ENCODE assay signal across 8 mouse cellular contexts in genomic region chr6:52159164-52159761, GRCm38 (mm10). TPM values are rescaled to one million over a fixed set of nuclear protein-coding genes. Genes with fewer than 3 reads are reported as not detected.
A peak's percentile ranks its signal among the peaks of the same experiment; 100 is the strongest.
DNase-seq lines count a peak whose midpoint lies in the region; ATAC-seq lines count a peak whose summit lies in the region.

No protein-coding gene starts in this region.

- no peak overlapping the region for H3K9ac ChIP-seq in embryonic facial prominence, embryonic 15.5 days
- H3K9ac ChIP-seq in kidney, embryonic 16.5 days (replicated peaks; ENCODE audit: low read length): peak overlapping the region; percentile 80
- no peak overlapping the region for H3K9ac ChIP-seq in midbrain, embryonic 12.5 days (replicated peaks)

- no peaks in the 10 kb centered on the region for H3K36me3 ChIP-seq in embryonic facial prominence, embryonic 15.5 days
- H3K36me3 ChIP-seq in kidney, embryonic 16.5 days (ENCODE audit: insufficient read depth, low read length): no peaks in the 10 kb centered on the region
- H3K36me3 ChIP-seq in midbrain, embryonic 12.5 days: no peaks in the 10 kb centered on the region

- no peak for ATAC-seq in embryonic facial prominence, embryonic 15.5 days (ENCODE audit: insufficient number of reproducible peaks, low FRiP score, low TSS enrichment, low read depth)
- ATAC-seq in kidney, embryonic 16.5 days (ENCODE audit: low FRiP score, low TSS enrichment): no peak; the same call in 1 of the 2 replicates
- no peak for ATAC-seq in midbrain, embryonic 12.5 days (ENCODE audit: low FRiP score, low read depth)

- DNase-seq in kidney, adult 11 months: peak; percentile 63
- no peak for DNase-seq in kidney, adult 8-10 months
- DNase-seq in thymus, postnatal 10 days (ENCODE audit: low spot score in 2 of 2): no peak
- DNase-seq in gastrocnemius, postnatal 14 days: no peak
- DNase-seq in cerebellum, adult 11 months: no peak

- H3K4me3 ChIP-seq in embryonic facial prominence, embryonic 15.5 days (replicated peaks): peak overlapping the region; percentile 57
- H3K4me3 ChIP-seq in kidney, embryonic 16.5 days (ENCODE audit: low read length): peak overlapping the region; percentile 79
- H3K4me3 ChIP-seq in midbrain, embryonic 12.5 days: peak overlapping the region; percentile 53

- WGBS in embryonic facial prominence, embryonic 15.5 days: 6% methylated on average over 12 of the region's 12 CpGs
- WGBS in kidney, embryonic 16.5 days: 9% methylated on average over 12 of the region's 12 CpGs
- WGBS in midbrain, embryonic 12.5 days: 1% methylated on average over 12 of the region's 12 CpGs

- H3K9me3 ChIP-seq in embryonic facial prominence, embryonic 15.5 days (replicated peaks): no peaks in the 10 kb centered on the region
- H3K9me3 ChIP-seq in kidney, embryonic 16.5 days (ENCODE audit: low read length): no peaks in the 10 kb centered on the region
- no peaks in the 10 kb centered on the region for H3K9me3 ChIP-seq in midbrain, embryonic 12.5 days

- H3K27ac ChIP-seq in embryonic facial prominence, embryonic 15.5 days (replicated peaks): no peak overlapping the region
- H3K27ac ChIP-seq in kidney, embryonic 16.5 days (ENCODE audit: low read length): peak overlapping the region; percentile 84
- no peak overlapping the region for H3K27ac ChIP-seq in midbrain, embryonic 12.5 days (replicated peaks)

- H3K4me1 ChIP-seq in embryonic facial prominence, embryonic 15.5 days: peaks cover 14% of the 10 kb centered on the region
- H3K4me1 ChIP-seq in kidney, embryonic 16.5 days (ENCODE audit: insufficient read depth, low read length): peaks cover 59% of the 10 kb centered on the region
- H3K4me1 ChIP-seq in midbrain, embryonic 12.5 days: peaks cover 18% of the 10 kb centered on the region

- H3K4me2 ChIP-seq in embryonic facial prominence, embryonic 15.5 days (replicated peaks): peak overlapping the region; percentile 98
- peak overlapping the region; percentile 89 for H3K4me2 ChIP-seq in kidney, embryonic 16.5 days (replicated peaks; ENCODE audit: low read depth, low read length)
- peak overlapping the region; percentile 97 for H3K4me2 ChIP-seq in midbrain, embryonic 12.5 days (replicated peaks)

- peaks cover 97% of the 10 kb centered on the region for H3K27me3 ChIP-seq in embryonic facial prominence, embryonic 15.5 days
- H3K27me3 ChIP-seq in kidney, embryonic 16.5 days (ENCODE audit: insufficient read depth, low read length): peaks cover 33% of the 10 kb centered on the region
- H3K27me3 ChIP-seq in midbrain, embryonic 12.5 days: peaks cover 97% of the 10 kb centered on the region

- intact Hi-C loops in gastrocnemius, postnatal 14 days (cut with DNase I; ENCODE audit: low total_unique reads): no loop called here

RNA-seq across cellular contexts. Expression of gene Hoxa1, which starts 1.1 kb away (rescaled TPM):
- 0.39 and 0.52 TPM in 2 replicates for polyA plus RNA-seq in embryonic facial prominence, embryonic 15.5 days (2015; fragmentation: Nextera tagmentation; extraction: Ambion mirVana)
- 0.81 and 0.82 TPM in 2 replicates for polyA plus RNA-seq in kidney, embryonic 16.5 days (2015; fragmentation: Nextera tagmentation; extraction: Ambion mirVana)
- 0.48 and 0.83 TPM in 2 replicates for polyA plus RNA-seq in midbrain, embryonic 12.5 days (2016; fragmentation: Nextera tagmentation; extraction: Ambion mirVana)
- total RNA-seq in gastrocnemius, postnatal 14 days (2021): under 1 TPM; 0.16 to 0.20 TPM

RNA-seq across cellular contexts. Expression of gene Hoxa2, which starts 5.4 kb away (rescaled TPM):
- 0.32 and 0.45 TPM in 2 replicates for polyA plus RNA-seq in embryonic facial prominence, embryonic 15.5 days (2015; fragmentation: Nextera tagmentation; extraction: Ambion mirVana)
- polyA plus RNA-seq in kidney, embryonic 16.5 days (2015; fragmentation: Nextera tagmentation; extraction: Ambion mirVana): 2.1 and 2.6 TPM in 2 replicates
- polyA plus RNA-seq in midbrain, embryonic 12.5 days (2016; fragmentation: Nextera tagmentation; extraction: Ambion mirVana): 0.13 TPM in 1 of 2 replicates, not detected in the other
- under 1 TPM; 0.78 to 0.86 TPM for total RNA-seq in gastrocnemius, postnatal 14 days (2021)

RNA-seq across cellular contexts. Expression of gene 5730596B20Rik, which starts 18.0 kb away (rescaled TPM):
- polyA plus RNA-seq in embryonic facial prominence, embryonic 15.5 days (2015; fragmentation: Nextera tagmentation; extraction: Ambion mirVana): not detected in 2 replicates
- polyA plus RNA-seq in kidney, embryonic 16.5 days (2015; fragmentation: Nextera tagmentation; extraction: Ambion mirVana): 1.7 and 2.5 TPM in 2 replicates
- not detected in 2 replicates for polyA plus RNA-seq in midbrain, embryonic 12.5 days (2016; fragmentation: Nextera tagmentation; extraction: Ambion mirVana)
- total RNA-seq in gastrocnemius, postnatal 14 days (2021): under 1 TPM; 0.08 to 0.11 TPM

RNA-seq across cellular contexts. Expression of gene Hoxa4, which starts 32.3 kb away (rescaled TPM):
- 0.17 and 0.29 TPM in 2 replicates for polyA plus RNA-seq in embryonic facial prominence, embryonic 15.5 days (2015; fragmentation: Nextera tagmentation; extraction: Ambion mirVana)
- 1.2 and 1.4 TPM in 2 replicates for polyA plus RNA-seq in kidney, embryonic 16.5 days (2015; fragmentation: Nextera tagmentation; extraction: Ambion mirVana)
- polyA plus RNA-seq in midbrain, embryonic 12.5 days (2016; fragmentation: Nextera tagmentation; extraction: Ambion mirVana): not detected in 2 replicates
- total RNA-seq in gastrocnemius, postnatal 14 days (2021): 1 to 10 TPM; 4.1 to 4.9 TPM

RNA-seq across cellular contexts. Expression of gene Hoxa5, which starts 45.1 kb away (rescaled TPM):
- polyA plus RNA-seq in embryonic facial prominence, embryonic 15.5 days (2015; fragmentation: Nextera tagmentation; extraction: Ambion mirVana): 0.17 and 0.39 TPM in 2 replicates
- polyA plus RNA-seq in kidney, embryonic 16.5 days (2015; fragmentation: Nextera tagmentation; extraction: Ambion mirVana): 9.0 and 9.5 TPM in 2 replicates
- not detected in 2 replicates for polyA plus RNA-seq in midbrain, embryonic 12.5 days (2016; fragmentation: Nextera tagmentation; extraction: Ambion mirVana)
- total RNA-seq in gastrocnemius, postnatal 14 days (2021): 1 to 10 TPM; 1.9 to 2.5 TPM
